Mouse (Mus musculus) myocyte (in vitro differentiated cells): ENCODE data around the gene Sebox.

Source experiments
- MYOG ChIP-seq, 3 experiments: IDR thresholded peaks; one replicate each; pipeline ENCODE4 v1.6.1; 2011; ENCODE audit warnings: control low read depth in 2 of 3, low read depth in 2 of 3, mild to moderate bottlenecking in 2 of 3; ENCODE audit not compliant: insufficient read length in 2 of 3, control insufficient read depth in 1 of 3, insufficient read depth in 1 of 3
- POLR2A ChIP-seq: IDR thresholded peaks from one replicate; pipeline ENCODE4 v1.6.1; 2011; ENCODE audit warnings: low read depth, mild to moderate bottlenecking, control low read depth, moderate library complexity; ENCODE audit not compliant: insufficient read length
- POLR2AphosphoS2 ChIP-seq: IDR thresholded peaks from one replicate; pipeline ENCODE4 v1.6.1; 2011; ENCODE audit warnings: low read depth, control low read depth; ENCODE audit not compliant: insufficient read length
- TCF12 ChIP-seq: IDR thresholded peaks from one replicate; pipeline ENCODE4 v1.6.1; 2011; ENCODE audit warnings: mild to moderate bottlenecking, control low read depth; ENCODE audit not compliant: poor library complexity, insufficient read depth, severe bottlenecking

DNA sequence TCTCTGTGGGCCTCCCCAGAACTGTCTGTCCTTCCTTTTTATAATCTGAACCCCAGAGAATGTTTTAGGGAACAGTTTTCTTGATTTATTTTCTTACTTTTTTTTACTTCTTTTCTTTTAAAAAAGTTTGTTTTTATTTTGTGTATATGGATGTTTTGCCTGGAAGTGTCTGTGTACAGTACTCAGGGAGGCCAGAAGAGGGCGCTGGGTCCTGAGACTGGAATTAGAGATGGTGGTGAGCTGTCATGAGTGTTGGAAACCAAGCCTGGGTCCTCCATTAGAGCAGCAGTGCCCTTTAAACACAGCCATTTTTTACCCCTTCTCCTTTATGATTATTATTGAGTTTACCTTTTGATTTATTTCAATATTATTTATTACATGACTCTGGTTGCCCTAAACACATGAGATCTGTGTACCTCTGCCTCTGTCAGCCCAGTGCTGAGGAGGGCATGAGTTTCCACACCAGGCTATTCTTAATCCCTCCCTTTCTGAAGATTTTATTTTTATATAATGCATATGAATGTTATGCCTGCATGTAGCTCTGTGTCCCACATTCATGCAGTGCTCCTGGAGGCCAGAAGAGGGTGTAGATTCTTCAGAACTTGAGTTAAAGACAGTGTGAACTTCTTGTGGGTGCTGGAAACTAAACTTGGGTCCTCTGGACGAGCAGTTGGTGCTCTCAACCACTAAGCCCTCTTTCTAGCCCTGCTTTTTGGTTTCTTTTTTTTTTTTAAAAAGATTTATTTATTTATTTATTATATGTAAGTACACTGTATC lies 12.5 kb downstream of the Sebox start:
- no peak for TF ChIP-seq POLR2A
- no peak for TF ChIP-seq TCF12
- no peak for TF ChIP-seq MYOG (IDR thresholded peaks at IDR 0.05; ENCODE audit: control insufficient read depth in 1 of 3, insufficient read depth in 1 of 3, insufficient read length in 2 of 3, low read depth in 2 of 3)
- no peak for TF ChIP-seq POLR2AphosphoS2
